Mouse (Mus musculus): ENCODE measurements around the gene Helq. TPM values are rescaled to one million over a fixed set of nuclear protein-coding genes. Genes with fewer than 3 reads are reported as not detected.

Helq gene
- 16.0 and 17.2 TPM in 2 replicates for polyA plus RNA-seq (2015; fragmentation: Nextera tagmentation; extraction: Ambion mirVana)

DNA sequence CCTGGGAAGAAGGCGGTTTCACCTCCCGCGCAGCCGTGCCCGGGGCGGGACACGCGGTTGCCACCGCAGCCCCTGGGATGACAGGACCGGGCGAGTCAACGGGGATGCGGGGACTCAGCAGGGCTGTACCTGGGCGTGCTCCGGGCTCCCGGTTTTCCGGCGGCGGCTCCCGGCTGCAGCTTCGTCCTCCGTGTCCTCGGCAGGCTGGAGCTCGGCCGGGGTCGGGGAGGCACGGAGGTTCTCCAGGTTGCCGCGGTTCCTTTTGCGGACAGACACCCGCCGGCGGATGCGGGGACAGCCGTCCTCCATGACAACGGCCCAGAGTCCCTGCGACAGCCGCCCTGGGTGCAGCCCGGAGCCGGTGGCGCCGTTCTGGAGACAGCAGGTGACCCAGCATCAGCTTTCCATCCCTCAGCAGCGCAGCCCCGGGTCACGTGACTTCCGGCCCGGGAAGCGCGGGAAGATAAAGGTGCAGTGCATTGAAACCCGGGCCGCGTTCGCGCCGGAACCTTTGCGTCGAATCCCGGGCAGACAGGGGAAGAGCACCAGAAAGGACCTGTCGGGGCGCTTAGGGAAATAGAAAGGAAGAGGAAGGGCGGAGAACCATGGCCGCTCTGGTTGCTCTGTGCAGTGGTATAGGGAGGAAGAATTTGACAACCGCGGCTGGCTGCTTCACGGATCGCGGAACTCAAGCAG is at the start of gene Helq, which contains the start of gene Mrps18c:
TSS of gene Helq (minus strand) at position 434 of the 696 bp plus-strand sequence.
TSS of gene Mrps18c (plus strand) at position 463 of the 696 bp plus-strand sequence.
- Histone ChIP-seq H3K4me1 (ENCODE audit: control insufficient read depth, insufficient read depth, low read depth, low read length) (peaks cover 11% of the 10 kb centered on the region), H3K27me3 (replicated peaks; ENCODE audit: control insufficient read depth, insufficient read depth, low read length) (no peaks in the 10 kb centered on the region)
- peak; percentile 99 for ATAC-seq

DNA sequence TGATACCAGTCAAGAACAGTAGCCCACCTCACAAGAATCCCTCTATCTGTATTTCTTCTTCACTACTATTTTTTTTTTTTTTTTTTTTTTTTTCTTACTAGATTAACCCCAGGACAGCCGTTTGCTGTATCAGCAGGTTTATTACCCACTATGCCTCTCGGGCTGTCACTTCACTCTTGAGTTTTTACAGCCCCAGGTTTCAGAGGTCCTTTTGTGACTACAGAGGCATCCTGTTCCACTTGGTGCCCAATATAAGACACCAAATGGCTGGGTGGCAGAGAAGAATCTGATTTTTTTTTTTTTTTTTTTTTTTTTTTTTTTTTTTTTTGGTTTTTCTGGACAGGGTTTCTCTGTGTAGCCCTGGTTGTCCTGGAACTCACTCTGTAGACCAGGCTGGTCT is 48.7 kb upstream of the Helq start:
- H3K4me2 ChIP-seq (ENCODE audit: low read length) = peak overlapping the region; percentile 100
- H3K4me3 ChIP-seq (ENCODE audit: low read length) = peak overlapping the region; percentile 62
- H3K27me3 ChIP-seq (replicated peaks; ENCODE audit: control insufficient read depth, insufficient read depth, low read length) = peaks cover 31% of the 10 kb centered on the region
- 6% methylated on average over 2 of the region's 2 CpGs for WGBS
- H3K4me1 ChIP-seq (ENCODE audit: control insufficient read depth, insufficient read depth, low read depth, low read length) = peaks cover 14% of the 10 kb centered on the region
- H3K36me3 ChIP-seq (ENCODE audit: control insufficient read depth, insufficient read depth, low read length) = no peaks in the 10 kb centered on the region
- peaks cover 2% of the 10 kb centered on the region; the same call in 1 of the 2 replicates for H3K9me3 ChIP-seq (ENCODE audit: control insufficient read depth, low read length)
- no peak overlapping the region for H3K9ac ChIP-seq (ENCODE audit: low read depth, low read length)
- no peak overlapping the region for H3K27ac ChIP-seq (ENCODE audit: low read depth, low read length)
- no peak for ATAC-seq

More for the DNA sequence above, at the start of gene Helq, which contains the start of gene Mrps18c:
- H3K27ac ChIP-seq (ENCODE audit: low read depth, low read length) = peak within 1 kb of the TSS; percentile 66; the same call in 1 of the 2 replicates
- under 1% methylated on average over 56 of the region's 67 CpGs for WGBS
- H3K4me3 ChIP-seq (ENCODE audit: low read length) = peak within 1 kb of the TSS; percentile 81
- peaks cover 12% of the 10 kb centered on the region for H3K36me3 ChIP-seq (ENCODE audit: control insufficient read depth, insufficient read depth, low read length)
- peak within 1 kb of the TSS; percentile 81 for H3K4me2 ChIP-seq (ENCODE audit: low read length)
- peak within 1 kb of the TSS; percentile 90 for H3K9ac ChIP-seq (ENCODE audit: low read depth, low read length)
- H3K9me3 ChIP-seq (ENCODE audit: control insufficient read depth, low read length) = no peaks in the 10 kb centered on the region

DNA sequence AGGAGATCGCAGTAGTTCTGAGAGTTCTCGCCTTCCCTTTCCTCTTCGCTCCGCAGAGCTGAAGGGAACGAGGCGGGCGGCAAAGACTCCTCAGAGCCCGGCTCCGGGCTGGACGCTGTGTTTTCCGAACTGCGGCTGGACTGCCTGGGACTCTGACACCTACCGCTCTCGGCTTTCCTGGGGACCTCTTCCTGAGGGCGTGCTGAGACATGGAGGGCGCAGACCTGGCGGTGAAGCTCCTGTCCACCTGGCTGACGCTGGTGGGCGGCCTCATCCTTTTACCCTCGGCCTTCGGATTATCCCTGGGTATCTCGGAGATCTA is 48.2 kb upstream of the Helq start:
- peak; percentile 24; the same call in 1 of the 2 replicates for ATAC-seq
- H3K27ac ChIP-seq (ENCODE audit: low read depth, low read length) = no peak overlapping the region
- H3K4me3 ChIP-seq (ENCODE audit: low read length) = peak overlapping the region; percentile 62
- no peaks in the 10 kb centered on the region for H3K36me3 ChIP-seq (ENCODE audit: control insufficient read depth, insufficient read depth, low read length)
- H3K9ac ChIP-seq (ENCODE audit: low read depth, low read length) = peak overlapping the region; percentile 68
- WGBS = 1% methylated on average over 22 of the region's 22 CpGs
- H3K9me3 ChIP-seq (ENCODE audit: control insufficient read depth, low read length) = peaks cover 7% of the 10 kb centered on the region; the same call in 1 of the 2 replicates
- H3K4me1 ChIP-seq (ENCODE audit: control insufficient read depth, insufficient read depth, low read depth, low read length) = peaks cover 14% of the 10 kb centered on the region
- peak overlapping the region; percentile 100 for H3K4me2 ChIP-seq (ENCODE audit: low read length)
- peaks cover 31% of the 10 kb centered on the region for H3K27me3 ChIP-seq (replicated peaks; ENCODE audit: control insufficient read depth, insufficient read depth, low read length)

DNA sequence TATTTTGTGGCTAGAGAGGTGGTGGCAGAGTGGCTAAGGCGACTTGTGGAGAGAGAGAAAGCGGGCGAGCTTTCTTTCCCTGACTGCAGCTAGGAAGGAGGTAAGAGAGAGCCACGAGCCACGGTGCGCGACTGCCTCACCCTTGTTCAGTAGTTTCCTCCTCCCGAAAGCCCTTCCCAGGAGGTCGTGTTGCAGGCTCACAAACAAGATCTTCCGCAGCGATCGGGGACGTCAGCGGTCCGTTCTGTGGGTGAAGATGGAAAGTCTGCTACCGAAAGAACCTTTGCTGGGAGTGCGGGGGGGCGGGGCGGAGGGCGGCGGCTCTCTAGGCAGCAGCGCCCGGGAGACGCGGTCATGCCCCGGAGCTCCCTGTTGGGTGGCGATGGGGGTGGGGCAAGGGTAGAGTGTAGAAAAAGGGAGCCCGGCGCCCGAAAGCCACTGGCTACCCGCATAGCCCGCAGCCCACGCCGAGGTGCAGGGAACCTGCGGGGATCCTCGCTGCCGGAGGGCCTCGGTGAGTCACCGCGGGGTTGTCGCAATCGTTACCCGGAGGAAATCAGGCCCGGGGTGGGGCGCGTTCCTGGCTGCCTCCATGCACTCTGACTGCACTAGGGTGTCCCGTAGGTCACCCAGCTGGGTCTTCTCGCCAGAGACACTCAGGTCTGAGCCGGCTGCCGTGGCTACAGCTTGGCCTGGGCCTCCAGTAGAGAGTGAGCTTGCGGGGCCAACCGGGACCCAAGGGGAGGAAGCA is 47.6 kb upstream of the Helq start:
- Histone ChIP-seq H3K9me3 (ENCODE audit: control insufficient read depth, low read length) (peaks cover 7% of the 10 kb centered on the region; the same call in 1 of the 2 replicates), H3K27me3 (replicated peaks; ENCODE audit: control insufficient read depth, insufficient read depth, low read length) (peaks cover 31% of the 10 kb centered on the region), H3K4me2 (ENCODE audit: low read length) (peak overlapping the region; percentile 100), H3K4me1 (ENCODE audit: control insufficient read depth, insufficient read depth, low read depth, low read length) (peaks cover 14% of the 10 kb centered on the region), H3K36me3 (ENCODE audit: control insufficient read depth, insufficient read depth, low read length) (no peaks in the 10 kb centered on the region), H3K27ac (ENCODE audit: low read depth, low read length) (no peak overlapping the region), H3K9ac (ENCODE audit: low read depth, low read length) (peak overlapping the region; percentile 68), H3K4me3 (ENCODE audit: low read length) (peak overlapping the region; percentile 62)
- under 1% methylated on average over 52 of the region's 52 CpGs for WGBS
- peak; percentile 70 for ATAC-seq

DNA sequence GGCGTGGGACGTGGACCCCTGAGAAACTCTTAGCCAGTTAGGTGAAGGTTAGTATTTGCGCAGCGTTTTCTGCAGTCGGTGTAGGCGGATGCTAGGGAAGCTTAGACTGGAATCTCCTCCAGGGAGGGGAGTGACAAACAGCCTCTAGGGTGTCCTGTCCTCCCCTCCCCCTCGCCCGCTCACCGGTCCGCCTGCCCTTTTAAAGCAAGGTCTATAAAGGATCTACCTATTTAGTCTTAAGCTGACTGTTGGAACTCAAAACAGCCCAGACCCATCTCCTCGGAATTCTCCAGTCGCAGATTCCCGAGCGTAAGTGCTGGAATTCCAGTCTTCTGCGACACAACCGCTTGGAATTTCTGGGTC is 47.1 kb upstream of the Helq start, which contains the start of gene Gpat3:
TSS of gene Gpat3 (plus strand) at position 229 of the 363 bp plus-strand sequence.
- ATAC-seq = 0 out of 2 replicates have a peak, but pooled peaks have one; percentile 24
- Histone ChIP-seq H3K4me3 (ENCODE audit: low read length) (peak within 1 kb of the TSS; percentile 62), H3K4me1 (ENCODE audit: control insufficient read depth, insufficient read depth, low read depth, low read length) (peaks cover 14% of the 10 kb centered on the region), H3K4me2 (ENCODE audit: low read length) (peak within 1 kb of the TSS; percentile 100), H3K36me3 (ENCODE audit: control insufficient read depth, insufficient read depth, low read length) (no peaks in the 10 kb centered on the region), H3K9me3 (ENCODE audit: control insufficient read depth, low read length) (peaks cover 7% of the 10 kb centered on the region; the same call in 1 of the 2 replicates), H3K9ac (ENCODE audit: low read depth, low read length) (peak within 1 kb of the TSS; percentile 68), H3K27ac (ENCODE audit: low read depth, low read length) (no peak within 1 kb of the TSS), H3K27me3 (replicated peaks; ENCODE audit: control insufficient read depth, insufficient read depth, low read length) (peaks cover 31% of the 10 kb centered on the region)
- under 1% methylated on average over 16 of the region's 16 CpGs for WGBS

DNA sequence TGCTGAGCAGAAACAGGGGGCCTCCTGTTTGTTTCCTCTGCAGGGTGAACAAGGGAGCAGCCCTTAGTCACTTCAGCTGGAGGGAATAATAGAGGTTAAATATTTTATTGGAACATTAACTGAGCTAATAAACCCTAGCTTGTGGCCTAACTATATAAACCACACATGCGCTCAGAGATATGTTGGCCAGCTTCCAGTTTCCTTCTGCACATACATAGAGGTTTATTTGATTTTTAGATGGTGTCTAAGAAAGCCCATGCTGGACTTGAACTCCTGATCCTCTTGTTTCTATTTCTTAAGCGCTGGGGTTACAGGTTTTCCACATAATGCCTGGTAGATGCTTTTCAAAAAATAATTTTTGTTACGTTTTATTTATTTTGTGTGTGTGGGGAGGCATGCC is 46.1 kb upstream of the Helq start:
- Histone ChIP-seq H3K27me3 (replicated peaks; ENCODE audit: control insufficient read depth, insufficient read depth, low read length) (peaks cover 31% of the 10 kb centered on the region), H3K4me2 (ENCODE audit: low read length) (no peak overlapping the region), H3K36me3 (ENCODE audit: control insufficient read depth, insufficient read depth, low read length) (no peaks in the 10 kb centered on the region), H3K9ac (ENCODE audit: low read depth, low read length) (no peak overlapping the region), H3K27ac (ENCODE audit: low read depth, low read length) (no peak overlapping the region), H3K9me3 (ENCODE audit: control insufficient read depth, low read length) (peaks cover 7% of the 10 kb centered on the region; the same call in 1 of the 2 replicates), H3K4me3 (ENCODE audit: low read length) (no peak overlapping the region), H3K4me1 (ENCODE audit: control insufficient read depth, insufficient read depth, low read depth, low read length) (peaks cover 14% of the 10 kb centered on the region)
- no peak for ATAC-seq
- WGBS = 58% methylated on average over 3 of the region's 3 CpGs

DNA sequence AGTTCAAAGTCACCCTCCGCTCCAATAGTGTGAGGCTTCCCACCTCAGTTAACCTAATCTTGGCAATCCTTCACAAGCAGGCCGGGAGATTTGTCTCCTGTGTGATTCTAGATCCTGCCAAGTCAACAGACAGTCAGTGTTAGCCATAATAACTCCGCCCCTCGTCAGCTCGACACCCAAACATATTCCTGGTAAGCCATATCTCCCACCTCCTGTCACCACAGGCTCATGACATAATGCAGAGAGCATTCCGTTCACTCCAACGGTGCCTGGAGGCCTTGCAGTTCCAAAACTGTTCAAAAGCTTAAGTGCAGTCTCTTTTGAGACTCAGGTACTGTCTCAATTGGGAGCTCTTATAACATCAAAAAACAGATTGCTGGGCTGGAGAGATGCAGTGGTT is 39.5 kb upstream of the Helq start:
- 92% methylated on average over 7 of the region's 7 CpGs for WGBS
- no peak overlapping the region for H3K4me2 ChIP-seq (ENCODE audit: low read length)
- no peaks in the 10 kb centered on the region for H3K4me1 ChIP-seq (ENCODE audit: control insufficient read depth, insufficient read depth, low read depth, low read length)
- no peak for ATAC-seq
- H3K27ac ChIP-seq (ENCODE audit: low read depth, low read length) = no peak overlapping the region
- no peak overlapping the region for H3K4me3 ChIP-seq (ENCODE audit: low read length)
- H3K9ac ChIP-seq (ENCODE audit: low read depth, low read length) = no peak overlapping the region
- H3K36me3 ChIP-seq (ENCODE audit: control insufficient read depth, insufficient read depth, low read length) = no peaks in the 10 kb centered on the region
- peaks cover 7% of the 10 kb centered on the region; the same call in 1 of the 2 replicates for H3K9me3 ChIP-seq (ENCODE audit: control insufficient read depth, low read length)
- H3K27me3 ChIP-seq (replicated peaks; ENCODE audit: control insufficient read depth, insufficient read depth, low read length) = 0 out of 2 replicates have a peak, but pooled peaks cover 2% of the 10 kb centered on the region

DNA sequence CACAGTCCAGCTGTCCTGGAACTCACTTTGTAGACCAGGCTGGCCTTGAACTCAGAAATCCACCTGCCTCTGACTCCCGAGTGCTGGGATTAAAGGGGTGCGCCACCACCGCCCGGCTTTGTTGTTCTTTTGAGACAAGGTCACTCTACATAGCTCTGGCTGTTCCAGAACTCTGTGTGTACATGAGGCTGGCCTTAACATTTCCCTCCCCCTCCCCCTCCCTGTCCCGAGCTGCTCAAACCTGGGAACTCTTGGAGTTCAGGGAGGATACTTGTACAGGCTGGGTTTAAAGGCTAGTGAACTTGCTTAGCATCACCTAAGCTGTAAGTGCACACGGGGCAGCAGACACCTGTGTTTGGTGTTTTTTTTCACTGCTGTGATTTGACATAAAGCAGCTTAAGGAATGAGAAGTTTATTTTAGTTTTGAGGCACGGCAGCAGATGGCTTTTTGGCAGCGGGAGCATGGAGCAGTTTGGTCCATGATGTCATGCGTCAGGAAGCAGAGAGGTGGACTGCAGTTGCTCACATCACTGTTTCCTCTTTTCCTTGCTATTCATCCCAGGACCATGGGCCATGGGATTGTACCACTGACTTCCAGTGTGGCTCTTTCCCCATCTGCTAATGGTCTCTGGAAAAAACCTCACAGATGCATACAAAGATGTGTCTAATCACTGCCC is 37.6 kb upstream of the Helq start:
- no peaks in the 10 kb centered on the region for H3K4me1 ChIP-seq (ENCODE audit: control insufficient read depth, insufficient read depth, low read depth, low read length)
- WGBS = 74% methylated on average over 9 of the region's 9 CpGs

More for the DNA sequence above, 37.6 kb upstream of the Helq start:
- H3K4me2 ChIP-seq (ENCODE audit: low read length) = no peak overlapping the region
- H3K9ac ChIP-seq (ENCODE audit: low read depth, low read length) = no peak overlapping the region
- no peaks in the 10 kb centered on the region for H3K9me3 ChIP-seq (ENCODE audit: control insufficient read depth, low read length)
- H3K36me3 ChIP-seq (ENCODE audit: control insufficient read depth, insufficient read depth, low read length) = no peaks in the 10 kb centered on the region
- H3K27ac ChIP-seq (ENCODE audit: low read depth, low read length) = no peak overlapping the region
- no peak for ATAC-seq
- no peaks in the 10 kb centered on the region for H3K27me3 ChIP-seq (replicated peaks; ENCODE audit: control insufficient read depth, insufficient read depth, low read length)
- H3K4me3 ChIP-seq (ENCODE audit: low read length) = no peak overlapping the region

Data from hindbrain, embryonic 16.5 days (tissue).